Mouse (Mus musculus) spleen, adult 2 months (tissue): ENCODE results near the gene Eps8l2.

Experiments used
- CTCF ChIP-seq: fragments of 200-500 bp; IDR thresholded peaks from 2 replicates; pipeline ENCODE4 v1.5.1; 2011; ENCODE audit warnings: mild to moderate bottlenecking, inconsistent platforms; ENCODE audit not compliant: insufficient read depth, insufficient read length, insufficient replicate concordance; ENCODE audit errors: extremely low read depth
- POLR2A ChIP-seq: fragments of 200-500 bp; IDR thresholded peaks from 2 replicates; pipeline ENCODE4 v1.6.1; 2011; ENCODE audit warnings: low read depth, low read length, inconsistent platforms

DNA sequence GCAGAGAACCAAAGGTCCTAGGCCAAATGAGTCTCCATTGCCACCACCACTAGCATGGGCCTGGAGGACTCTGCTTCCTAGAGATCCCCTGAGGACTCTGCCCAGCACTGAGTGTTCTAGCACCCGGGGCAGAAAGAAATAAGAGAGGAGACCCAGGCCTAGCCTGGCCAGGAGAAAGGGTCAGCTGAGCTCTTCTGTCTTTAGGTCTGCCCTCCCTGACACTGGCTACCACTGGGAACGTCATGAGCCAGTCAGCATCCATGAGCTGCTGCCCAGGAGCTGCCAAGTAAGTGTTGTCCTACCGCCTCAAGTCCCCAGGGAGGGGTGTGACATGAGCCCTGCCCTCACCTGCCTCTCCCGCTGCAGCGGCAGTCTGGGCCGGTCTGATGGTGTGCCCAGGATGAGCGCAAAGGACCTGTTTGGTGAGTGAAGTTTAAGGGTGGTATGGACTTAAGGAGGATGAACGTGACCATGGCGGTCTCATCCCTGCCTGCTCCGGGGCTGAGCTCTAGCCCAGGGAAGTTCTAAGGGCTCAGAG lies 3.1 kb downstream of the Eps8l2 start:
- TF ChIP-seq CTCF (no peak), POLR2A (no peak)
